Mouse (Mus musculus) cerebellum, postnatal 10 days (tissue): Measurements from ENCODE around the gene Glud1.

ENCODE experiments used
- DNase-seq, 2 experiments: peaks; one replicate each; pipeline ENCODE4 v3.0.0; 2021; ENCODE audit warnings: mixed read lengths in 2 of 2

The Glud1 gene

GRCm38 (mm10) chr14:34382921-34383704 lies 72.6 kb downstream of the Glud1 start:
- DNase-seq = no peak

GRCm38 (mm10) chr14:34393295-34393694 lies 82.8 kb downstream of the Glud1 start:
- no peak for DNase-seq
